Mouse (Mus musculus) liver, embryonic 12.5 days (tissue): ENCODE data around the gene Gpr137c. TPM values are rescaled to one million over a fixed set of nuclear protein-coding genes. Genes with fewer than 3 reads are reported as not detected.

Experiments used
- ATAC-seq: fragments of 200-750 bp; cut with Nextera tagmentation; 2 replicates; pipeline ENCODE4 v1.8.0; 2017; ENCODE audit warnings: moderate number of reproducible peaks, mild to moderate bottlenecking, moderate library complexity
- H3K27ac ChIP-seq: fragments of 300-500 bp; sonication (generic); 2 replicates; pipeline ENCODE4 v1.5.1; 2016; ENCODE audit warnings: mild to moderate bottlenecking
- H3K27me3 ChIP-seq: fragments of 300-500 bp; sonication (generic); replicated peaks from 2 replicates; pipeline ENCODE4 v1.6.1; 2016; ENCODE audit warnings: mild to moderate bottlenecking, moderate library complexity
- H3K36me3 ChIP-seq: fragments of 300-500 bp; sonication (generic); 2 replicates; pipeline ENCODE4 v1.6.1; 2016; ENCODE audit warnings: mild to moderate bottlenecking, moderate library complexity
- H3K4me1 ChIP-seq: fragments of 300-500 bp; sonication (generic); 2 replicates; pipeline ENCODE4 v1.6.1; 2016
- H3K4me2 ChIP-seq: fragments of 300-500 bp; sonication (generic); 2 replicates; pipeline ENCODE4 v1.6.1; 2016; ENCODE audit warnings: mild to moderate bottlenecking, moderate library complexity
- H3K4me3 ChIP-seq: fragments of 300-500 bp; sonication (generic); 2 replicates; pipeline ENCODE4 v1.5.1; 2016; ENCODE audit warnings: mild to moderate bottlenecking, moderate library complexity
- H3K9ac ChIP-seq: fragments of 300-500 bp; sonication (generic); 2 replicates; pipeline ENCODE4 v1.6.1; 2016; ENCODE audit warnings: mild to moderate bottlenecking, moderate library complexity
- H3K9me3 ChIP-seq: fragments of 300-500 bp; sonication (generic); replicated peaks from 2 replicates; pipeline ENCODE4 v1.6.1; 2016; ENCODE audit warnings: mild to moderate bottlenecking, moderate library complexity
- WGBS: fragments of 180-500 bp; shearing (Covaris S2); methylation state at CpG from one replicate; pipeline ENCODE4 v1.1.7; 2016; ENCODE audit not compliant: insufficient replicate concordance; 5-methylcytosine and 5-hydroxymethylcytosine counted together
- polyA plus RNA-seq: library from polyadenylated mRNA; unstranded; fragments of >200 nt; fragmentation: Nextera tagmentation; extraction: Ambion mirVana; gene quantifications from 2 replicates; pipeline ENCODE4 v1.2.1, GENCODE M21; 2016

Gene Gpr137c
- polyA plus RNA-seq, 1 experiment from 2014 or later: 0.31 TPM

- Histone ChIP-seq H3K4me3 (peak within 1 kb of the TSS; percentile 70), H3K27me3 (peaks cover 25% of the 10 kb centered on the region), H3K9me3 (no peaks in the 10 kb centered on the region), H3K27ac (peak within 1 kb of the TSS; percentile 48), H3K4me1 (peaks cover 30% of the 10 kb centered on the region), H3K36me3 (no peaks in the 10 kb centered on the region), H3K9ac (peak within 1 kb of the TSS; percentile 69), H3K4me2 (peak within 1 kb of the TSS; percentile 98)
- ATAC-seq: peak; percentile 1; the same call in 1 of the 2 replicates
- 1% methylated on average over 59 of the region's 59 CpGs for WGBS
Measured at GRCm38 (mm10) chr14:45220090-45220956, 806 bp downstream of the Gpr137c start, which contains the start of gene Txndc16. TSS of gene Txndc16 (minus strand) at chr14:45220328.

DNA sequence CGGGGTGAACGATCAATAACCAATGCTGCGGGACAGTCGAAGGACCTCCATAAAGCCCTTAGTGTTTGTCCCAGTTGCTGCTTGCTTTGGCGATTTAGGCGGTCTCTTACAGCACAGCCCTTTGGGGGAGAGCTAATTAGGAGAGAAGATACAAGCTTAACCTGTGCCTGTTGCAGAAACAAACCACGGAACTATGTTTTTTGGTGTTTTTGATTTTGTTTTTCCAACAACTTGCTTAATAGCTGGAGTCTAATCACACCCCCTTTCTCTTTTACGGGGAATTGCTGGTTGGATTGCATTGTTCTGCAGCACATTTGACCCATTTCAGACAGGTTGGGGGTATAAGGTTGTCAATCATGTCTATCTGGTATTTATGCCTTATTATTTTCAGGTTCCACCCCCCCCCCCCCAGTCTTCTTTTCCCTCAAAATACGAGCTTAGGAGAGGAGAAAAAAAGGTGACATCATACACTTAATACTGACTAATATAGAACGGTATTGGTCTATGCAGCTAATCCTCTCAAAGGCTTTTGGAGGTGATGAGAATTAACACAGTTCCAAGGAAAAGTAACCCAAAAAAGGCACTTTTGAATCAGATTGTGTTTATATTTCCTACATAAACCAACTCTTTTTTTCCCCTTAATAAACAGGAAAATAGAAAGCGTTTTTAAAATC, 1.6 kb downstream of the Gpr137c start:
- Histone ChIP-seq H3K4me2 (peak overlapping the region; percentile 98), H3K4me3 (peak overlapping the region; percentile 70), H3K27ac (no peak overlapping the region), H3K9me3 (no peaks in the 10 kb centered on the region), H3K4me1 (peaks cover 30% of the 10 kb centered on the region), H3K27me3 (peaks cover 25% of the 10 kb centered on the region), H3K9ac (peak overlapping the region; percentile 69; the same call in 1 of the 2 replicates), H3K36me3 (no peaks in the 10 kb centered on the region)
- no peak for ATAC-seq
- 14% methylated on average over 11 of the region's 11 CpGs for WGBS

DNA sequence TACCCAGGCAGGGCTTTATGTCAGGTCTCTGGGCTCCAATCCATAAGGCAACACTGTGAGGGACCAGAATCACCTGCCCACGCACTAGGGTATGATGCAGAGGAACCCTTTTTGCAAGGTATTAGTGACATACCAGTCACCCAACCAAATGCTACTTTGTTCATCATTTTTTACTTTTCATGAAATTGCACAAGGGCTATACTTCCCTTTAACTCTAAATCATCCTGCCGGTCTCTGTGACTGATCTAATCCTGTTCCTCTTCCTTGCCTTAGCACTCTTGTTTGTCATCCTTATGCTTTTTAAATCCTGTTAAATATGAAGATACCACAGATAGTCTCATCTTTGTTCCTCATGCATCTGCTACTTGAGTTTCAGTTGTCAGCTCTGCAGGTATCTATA, 19.5 kb downstream of the Gpr137c start:
- 46% methylated on average over 2 of the region's 2 CpGs for WGBS

GRCm38 (mm10) chr14:45241613-45242012, 22.1 kb downstream of the Gpr137c start:
- no peak for ATAC-seq
- no peak overlapping the region for H3K9ac ChIP-seq
- H3K9me3 ChIP-seq: no peaks in the 10 kb centered on the region
- H3K27me3 ChIP-seq: no peaks in the 10 kb centered on the region
- no peak overlapping the region for H3K4me3 ChIP-seq
- H3K4me1 ChIP-seq: no peaks in the 10 kb centered on the region
- no peak overlapping the region for H3K27ac ChIP-seq
- 32% methylated on average over 1 of the region's 1 CpGs for WGBS
- no peaks in the 10 kb centered on the region for H3K36me3 ChIP-seq
- H3K4me2 ChIP-seq: no peak overlapping the region

More for the DNA sequence above, 19.5 kb downstream of the Gpr137c start:
- ATAC-seq: no peak
- Histone ChIP-seq H3K9me3 (no peaks in the 10 kb centered on the region), H3K9ac (no peak overlapping the region), H3K4me3 (no peak overlapping the region), H3K36me3 (no peaks in the 10 kb centered on the region), H3K27ac (no peak overlapping the region), H3K4me1 (no peaks in the 10 kb centered on the region), H3K27me3 (no peaks in the 10 kb centered on the region), H3K4me2 (no peak overlapping the region)

DNA sequence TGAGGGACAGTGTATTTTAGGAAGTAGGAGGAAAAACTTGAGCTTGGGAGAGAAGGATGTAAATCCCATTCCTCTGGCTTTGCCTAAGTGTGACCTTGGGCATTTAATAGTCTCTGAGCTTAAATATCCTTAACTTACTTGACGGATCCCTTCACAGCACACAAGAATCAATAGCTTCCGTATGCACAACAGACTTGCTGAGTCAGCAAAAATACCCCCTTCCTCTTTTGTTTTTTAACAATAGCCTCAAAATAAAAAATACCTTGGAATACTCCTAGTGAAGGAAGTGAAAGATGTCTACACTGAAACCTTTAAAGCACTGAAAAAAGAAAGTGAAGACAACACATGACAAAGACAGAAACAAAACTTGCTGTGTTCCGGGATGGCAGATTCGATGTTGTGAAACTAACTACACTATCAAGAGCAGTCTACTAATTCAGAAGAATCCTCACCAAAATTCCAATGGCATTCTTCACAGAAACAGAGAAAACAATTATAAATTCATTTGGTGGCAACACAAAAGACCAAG, 32.1 kb downstream of the Gpr137c start:
- Histone ChIP-seq H3K27me3 (no peaks in the 10 kb centered on the region), H3K4me2 (no peak overlapping the region), H3K27ac (no peak overlapping the region), H3K4me1 (no peaks in the 10 kb centered on the region), H3K9me3 (no peaks in the 10 kb centered on the region), H3K9ac (no peak overlapping the region), H3K4me3 (no peak overlapping the region), H3K36me3 (no peaks in the 10 kb centered on the region)
- ATAC-seq: no peak
- WGBS: 79% methylated on average over 4 of the region's 4 CpGs

DNA sequence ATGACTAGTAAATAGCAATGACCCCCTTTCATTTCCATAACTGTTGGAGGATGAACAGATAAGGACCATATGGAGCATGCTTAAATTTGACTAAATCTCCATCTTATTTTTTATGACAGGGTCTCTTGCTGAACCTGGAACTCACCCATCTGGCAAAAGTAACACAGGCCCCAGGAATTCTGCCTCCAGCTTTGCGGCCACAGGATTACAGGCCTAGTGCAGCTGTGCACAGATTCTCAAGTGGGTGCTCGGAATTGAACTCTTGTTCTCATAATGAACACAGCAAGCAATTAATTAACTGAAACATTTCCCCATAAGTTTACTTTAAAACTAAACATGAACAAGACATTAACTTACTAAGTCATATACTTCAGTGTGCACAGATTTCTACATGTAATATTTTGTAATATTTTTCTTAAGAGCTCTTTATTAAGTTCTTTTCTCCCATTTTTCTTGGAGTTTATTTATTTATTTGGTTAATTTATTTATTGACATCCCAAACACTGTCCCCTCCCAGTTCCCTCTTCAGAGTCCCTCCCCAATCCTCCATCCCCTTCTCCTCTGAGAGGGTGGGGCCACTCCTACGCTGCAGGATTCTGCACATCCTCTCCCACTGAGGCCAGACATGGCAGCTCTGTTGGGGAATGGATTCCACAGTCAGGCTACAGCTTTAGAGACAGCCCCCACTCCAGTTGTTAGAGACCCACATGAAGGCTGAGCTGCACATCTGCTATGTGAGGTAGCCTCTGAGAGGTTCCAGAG, 44.5 kb downstream of the Gpr137c start:
- H3K4me1 ChIP-seq: no peaks in the 10 kb centered on the region
- H3K27me3 ChIP-seq: no peaks in the 10 kb centered on the region
- no peak for ATAC-seq
- H3K4me2 ChIP-seq: no peak overlapping the region
- no peaks in the 10 kb centered on the region for H3K36me3 ChIP-seq
- 62% methylated on average over 3 of the region's 3 CpGs for WGBS
- H3K27ac ChIP-seq: no peak overlapping the region
- H3K4me3 ChIP-seq: no peak overlapping the region
- H3K9me3 ChIP-seq: no peaks in the 10 kb centered on the region
- H3K9ac ChIP-seq: no peak overlapping the region

GRCm38 (mm10) chr14:45275816-45276215, 56.3 kb downstream of the Gpr137c start:
- Histone ChIP-seq H3K9ac (no peak overlapping the region), H3K36me3 (no peaks in the 10 kb centered on the region), H3K9me3 (no peaks in the 10 kb centered on the region), H3K27ac (no peak overlapping the region), H3K4me1 (no peaks in the 10 kb centered on the region), H3K4me2 (no peak overlapping the region), H3K27me3 (no peaks in the 10 kb centered on the region), H3K4me3 (no peak overlapping the region)
- WGBS: 82% methylated on average over 6 of the region's 6 CpGs
- no peak for ATAC-seq

GRCm38 (mm10) chr14:45282066-45282465, 62.5 kb downstream of the Gpr137c start:
- H3K4me3 ChIP-seq: no peak overlapping the region
- no peak overlapping the region for H3K27ac ChIP-seq
- H3K9me3 ChIP-seq: no peaks in the 10 kb centered on the region
- no peak for ATAC-seq
- H3K4me1 ChIP-seq: no peaks in the 10 kb centered on the region
- no peak overlapping the region for H3K4me2 ChIP-seq
- no peak overlapping the region for H3K9ac ChIP-seq
- no peaks in the 10 kb centered on the region for H3K27me3 ChIP-seq
- peaks cover 11% of the 10 kb centered on the region for H3K36me3 ChIP-seq
- 76% methylated on average over 3 of the region's 3 CpGs for WGBS

DNA sequence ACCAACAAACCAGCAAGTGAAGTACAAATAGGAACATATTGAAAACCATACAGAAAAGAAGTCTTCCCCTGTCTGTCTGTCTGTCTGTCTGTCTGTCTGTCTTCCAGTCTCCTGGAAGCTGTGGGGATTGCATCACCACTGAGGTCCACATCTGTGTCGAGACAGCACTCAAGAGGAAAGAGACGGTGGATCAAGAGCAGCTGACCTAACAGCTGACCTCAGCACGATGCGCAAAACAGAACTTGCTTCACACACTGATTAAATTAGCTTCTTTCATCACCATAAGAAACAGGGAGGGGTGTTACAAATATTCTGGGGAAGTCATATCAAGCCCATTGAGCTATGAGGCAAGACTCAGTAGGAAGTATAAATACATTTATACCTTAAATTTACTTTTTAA, 72.1 kb downstream of the Gpr137c start:
- H3K27ac ChIP-seq: no peak overlapping the region
- no peaks in the 10 kb centered on the region for H3K9me3 ChIP-seq

DNA sequence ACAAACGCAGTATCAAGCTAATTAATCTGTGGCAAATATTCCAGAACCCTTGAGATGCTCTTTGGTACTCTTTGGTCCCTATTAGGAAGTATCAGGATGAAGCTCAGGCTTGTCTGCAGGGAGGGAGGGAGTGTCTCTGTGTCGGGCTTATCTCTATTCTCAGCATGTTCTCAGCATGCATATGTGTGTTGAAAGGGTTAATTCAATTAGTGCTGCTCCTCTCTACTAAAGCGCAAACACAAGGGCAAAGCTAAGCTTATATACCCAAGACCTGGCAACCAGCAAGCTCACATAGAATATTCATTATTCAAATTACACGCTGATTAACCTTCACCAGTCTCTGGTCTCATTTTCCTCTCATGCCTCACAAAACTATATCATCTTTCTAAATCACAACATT, 84.4 kb downstream of the Gpr137c start:
- peaks cover 73% of the 10 kb centered on the region for H3K36me3 ChIP-seq
- H3K9me3 ChIP-seq: no peaks in the 10 kb centered on the region
- no peak overlapping the region for H3K4me2 ChIP-seq
- 64% methylated on average over 4 of the region's 4 CpGs for WGBS
- no peak overlapping the region for H3K9ac ChIP-seq
- H3K4me3 ChIP-seq: no peak overlapping the region
- H3K27ac ChIP-seq: no peak overlapping the region
- H3K4me1 ChIP-seq: peaks cover 9% of the 10 kb centered on the region
- H3K27me3 ChIP-seq: no peaks in the 10 kb centered on the region
- ATAC-seq: no peak

More for the DNA sequence above, 72.1 kb downstream of the Gpr137c start:
- ATAC-seq: no peak
- no peak overlapping the region for H3K4me2 ChIP-seq
- H3K9ac ChIP-seq: no peak overlapping the region
- H3K36me3 ChIP-seq: peaks cover 78% of the 10 kb centered on the region
- H3K4me3 ChIP-seq: no peak overlapping the region
- WGBS: 84% methylated on average over 4 of the region's 4 CpGs
- no peaks in the 10 kb centered on the region for H3K4me1 ChIP-seq
- no peaks in the 10 kb centered on the region for H3K27me3 ChIP-seq

DNA sequence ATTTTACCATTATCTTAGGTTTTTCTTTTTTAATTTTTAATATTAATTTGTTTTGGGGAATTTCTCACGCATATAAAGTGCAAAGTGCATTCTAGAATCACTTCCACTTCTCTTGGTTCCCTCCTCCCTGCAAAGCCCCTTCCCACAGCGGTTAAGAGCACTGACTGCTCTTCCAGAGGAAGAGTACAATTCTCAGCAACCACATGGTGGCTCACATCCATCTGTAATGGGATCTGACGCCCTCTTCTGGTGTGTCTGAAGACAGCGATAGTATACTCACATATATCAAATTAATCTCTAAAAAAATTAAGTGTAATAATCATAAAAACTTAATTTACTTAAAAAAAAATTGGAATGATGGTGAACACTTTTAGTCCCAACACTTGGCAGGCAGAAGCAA, 84.9 kb downstream of the Gpr137c start:
- Histone ChIP-seq H3K9ac (no peak overlapping the region), H3K4me1 (peaks cover 9% of the 10 kb centered on the region), H3K36me3 (peaks cover 69% of the 10 kb centered on the region), H3K27ac (no peak overlapping the region), H3K4me2 (no peak overlapping the region), H3K27me3 (no peaks in the 10 kb centered on the region), H3K9me3 (no peaks in the 10 kb centered on the region), H3K4me3 (no peak overlapping the region)
- ATAC-seq: no peak
- WGBS: 76% methylated on average over 4 of the region's 4 CpGs
